Mouse (Mus musculus): Measurements from ENCODE around the gene Hhat. TPM values are rescaled to one million over a fixed set of nuclear protein-coding genes. Genes with fewer than 3 reads are reported as not detected.

Gene Hhat
- total and polyA plus RNA-seq, 3 experiments: 0.21 to 1.2 (median 1.1) TPM

DNA sequence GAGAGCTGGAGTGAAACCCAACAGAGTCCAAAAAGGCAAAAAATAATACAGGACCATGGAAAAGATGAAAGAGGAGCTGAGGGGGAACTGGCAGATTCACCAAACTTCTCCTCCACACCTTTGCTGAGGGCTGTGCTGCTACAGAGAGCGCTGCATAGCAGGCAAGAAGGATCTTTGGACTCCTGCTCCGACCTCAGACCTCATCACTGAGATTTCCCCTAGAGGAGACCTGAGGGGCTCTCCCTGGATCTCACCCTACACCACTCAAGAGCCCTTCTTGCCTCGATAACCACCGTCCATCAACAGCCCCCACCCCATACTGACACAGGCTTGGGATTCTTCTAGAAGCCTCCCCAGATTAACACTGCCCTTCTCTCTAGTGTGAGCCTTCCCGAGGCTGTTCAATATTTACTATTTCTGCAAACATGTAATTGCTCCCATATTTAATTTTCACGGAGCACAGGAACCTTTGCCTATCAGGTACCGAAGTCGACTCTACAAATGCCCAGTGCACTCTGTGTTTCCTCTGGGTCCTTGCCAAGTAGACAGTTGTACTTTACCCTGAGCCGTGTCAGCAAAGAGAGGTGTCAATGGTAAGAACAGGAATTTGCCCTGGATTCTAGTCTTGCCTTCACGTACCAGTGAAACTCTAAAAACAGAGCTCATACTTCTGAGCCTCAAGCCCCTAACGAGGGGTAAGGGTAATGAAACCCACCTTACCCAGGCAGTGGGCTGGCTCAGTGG lies 158.9 kb downstream of the Hhat start:
- Histone ChIP-seq H3K4me1 (ENCODE audit: control insufficient read depth in 1 of 2, insufficient read depth in 2 of 2) (no peaks in the 10 kb centered on the region), H3K9ac (ENCODE audit: insufficient read depth, low read depth) (no peak overlapping the region), H3K4me3 (replicated peaks in 1 of 3; ENCODE audit: low read depth in 2 of 3, low read length in 2 of 3, poor library complexity in 1 of 3) (no peak overlapping the region), H3K4me2 (ENCODE audit: insufficient read depth, low read depth, poor library complexity, severe bottlenecking) (no peak overlapping the region), H3K27me3 (replicated peaks) (peaks cover 77% of the 10 kb centered on the region), H3K9me3 (replicated peaks; ENCODE audit: low read length) (no peaks in the 10 kb centered on the region), H3K79me2 (replicated peaks; ENCODE audit: control insufficient read depth, extremely low read depth, insufficient read depth, poor library complexity, severe bottlenecking) (no peaks in the 10 kb centered on the region), H3K27ac (ENCODE audit: insufficient read depth, low read depth) (no peak overlapping the region), H3K36me3 (replicated peaks in 1 of 2; ENCODE audit: control insufficient read depth in 1 of 2, insufficient read depth in 1 of 2, low read length in 1 of 2) (no peaks in the 10 kb centered on the region)
- TF ChIP-seq GABPA (IDR thresholded peaks at IDR 0.05; ENCODE audit: insufficient replicate concordance, low read depth, low read length): no peak
- no peak for TF ChIP-seq MXI1 (IDR thresholded peaks at IDR 0.05; ENCODE audit: low read depth, low read length)
- TF ChIP-seq ETS1 (conservative IDR thresholded peaks at IDR 0.05; ENCODE audit: low read depth, low read length): no peak
- no peak for TF ChIP-seq ELF1 (IDR thresholded peaks at IDR 0.05; ENCODE audit: low read depth, low read length)
- TF ChIP-seq ZKSCAN1 (IDR thresholded peaks at IDR 0.05; ENCODE audit: borderline replicate concordance, low read depth, low read length): no peak
- no peak for TF ChIP-seq SMC3 (IDR thresholded peaks at IDR 0.05; ENCODE audit: low read depth, low read length)
- TF ChIP-seq RAD21 (IDR thresholded peaks at IDR 0.05; ENCODE audit: low read depth, low read length): no peak
- no peak for TF ChIP-seq EP300 (IDR thresholded peaks at IDR 0.05; ENCODE audit: low read length)
- dilution Hi-C loops (cut with MboI; ENCODE audit: extremely low pct_ligation_motif_present, extremely low pct_unique_long_range_greater_than_20kb, low sequenced_read_pairs) (no loop called here), in situ Hi-C loops (cut with MboI; ENCODE audit: low pct_ligation_motif_present, low pct_unique_long_range_greater_than_20kb, low sequenced_read_pairs) (no loop called here)
- DNase-seq (ENCODE audit: extremely low read depth): no peak

DNA sequence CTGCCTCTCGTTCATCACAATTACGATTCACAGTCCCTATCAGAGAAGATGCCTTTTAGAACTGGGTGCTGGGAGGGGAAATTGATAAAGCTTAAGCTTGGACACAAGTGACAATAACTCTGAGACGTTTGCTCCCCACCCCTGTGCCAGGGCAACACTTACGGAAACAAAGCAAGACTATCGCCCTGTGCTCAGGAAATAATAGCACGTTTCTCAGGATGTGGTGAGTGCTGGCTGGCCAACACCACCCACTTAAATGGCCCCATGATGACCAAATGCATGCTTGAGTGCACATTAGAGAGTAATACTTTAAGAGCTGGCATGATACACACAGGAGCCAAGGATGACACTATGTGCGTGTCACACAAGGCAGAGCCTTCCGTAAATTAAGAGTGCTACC lies 164.1 kb downstream of the Hhat start:
- H3K4me2 ChIP-seq (ENCODE audit: insufficient read depth, low read depth, poor library complexity, severe bottlenecking): no peak overlapping the region
- no peaks in the 10 kb centered on the region for H3K9me3 ChIP-seq (replicated peaks; ENCODE audit: low read length)
- no peak for DNase-seq (ENCODE audit: extremely low read depth)
- no peaks in the 10 kb centered on the region for H3K79me2 ChIP-seq (replicated peaks; ENCODE audit: control insufficient read depth, extremely low read depth, insufficient read depth, poor library complexity, severe bottlenecking)
- H3K27me3 ChIP-seq (replicated peaks): peaks cover 73% of the 10 kb centered on the region
- in situ Hi-C loops (cut with MboI; ENCODE audit: low pct_ligation_motif_present, low pct_unique_long_range_greater_than_20kb, low sequenced_read_pairs) (no loop called here), dilution Hi-C loops (cut with MboI; ENCODE audit: extremely low pct_ligation_motif_present, extremely low pct_unique_long_range_greater_than_20kb, low sequenced_read_pairs) (no loop called here)
- no peak overlapping the region for H3K9ac ChIP-seq (ENCODE audit: insufficient read depth, low read depth)
- no peaks in the 10 kb centered on the region for H3K4me1 ChIP-seq (ENCODE audit: control insufficient read depth in 1 of 2, insufficient read depth in 2 of 2)
- no peaks in the 10 kb centered on the region for H3K36me3 ChIP-seq (replicated peaks in 1 of 2; ENCODE audit: control insufficient read depth in 1 of 2, insufficient read depth in 1 of 2, low read length in 1 of 2)
- no peak overlapping the region for H3K27ac ChIP-seq (ENCODE audit: insufficient read depth, low read depth)
- no peak overlapping the region for H3K4me3 ChIP-seq (replicated peaks in 1 of 3; ENCODE audit: low read depth in 2 of 3, low read length in 2 of 3, poor library complexity in 1 of 3)
- TF ChIP-seq SIN3A (IDR thresholded peaks at IDR 0.05; ENCODE audit: low read length) (no peak), JUN (IDR thresholded peaks at IDR 0.05; ENCODE audit: insufficient read depth, low read depth, low read length) (no peak), MAZ (IDR thresholded peaks at IDR 0.05; ENCODE audit: low read depth, low read length) (no peak), MYC (IDR thresholded peaks at IDR 0.05; ENCODE audit: low read depth, low read length) (no peak), MXI1 (IDR thresholded peaks at IDR 0.05; ENCODE audit: low read depth, low read length) (no peak), USF1 (IDR thresholded peaks at IDR 0.05; ENCODE audit: low read depth, low read length) (no peak), MAX (IDR thresholded peaks at IDR 0.05; ENCODE audit: low read length) (no peak), GABPA (IDR thresholded peaks at IDR 0.05; ENCODE audit: insufficient replicate concordance, low read depth, low read length) (no peak), UBTF (IDR thresholded peaks at IDR 0.05; ENCODE audit: low read depth, low read length) (no peak), TCF12 (IDR thresholded peaks at IDR 0.05; ENCODE audit: low read depth, low read length) (no peak), ZMIZ1 (IDR thresholded peaks at IDR 0.05; ENCODE audit: low read depth, low read length) (no peak)
